Mouse (Mus musculus) spleen, adult 2 months (tissue): ENCODE measurements around the gene Osbpl2.

Experiments
- CTCF ChIP-seq: fragments of 200-500 bp; IDR thresholded peaks from 2 replicates; pipeline ENCODE4 v1.5.1; 2011; ENCODE audit warnings: mild to moderate bottlenecking, inconsistent platforms; ENCODE audit not compliant: insufficient read depth, insufficient read length, insufficient replicate concordance; ENCODE audit errors: extremely low read depth
- POLR2A ChIP-seq: fragments of 200-500 bp; IDR thresholded peaks from 2 replicates; pipeline ENCODE4 v1.6.1; 2011; ENCODE audit warnings: low read depth, low read length, inconsistent platforms

GRCm38 (mm10) chr2:180158627-180159026 lies 39.5 kb downstream of the Osbpl2 start:
- TF ChIP-seq CTCF (no peak), POLR2A (no peak)
